Mouse (Mus musculus): ENCODE results near the gene Hoxd8.

The Hoxd8 gene

GRCm38 (mm10) chr2:74733765-74734164 lies 29.4 kb downstream of the Hoxd8 start:
- DNase-seq (ENCODE audit: low read depth, low spot score) = no peak

GRCm38 (mm10) chr2:74734451-74734850 lies 30.0 kb downstream of the Hoxd8 start:
- no peak for DNase-seq (ENCODE audit: low read depth, low spot score)

- no peak for DNase-seq (ENCODE audit: low read depth, low spot score)
These were observed 30.8 kb downstream of the Hoxd8 start for GRCm38 (mm10) chr2:74734996-74735811.

DNA sequence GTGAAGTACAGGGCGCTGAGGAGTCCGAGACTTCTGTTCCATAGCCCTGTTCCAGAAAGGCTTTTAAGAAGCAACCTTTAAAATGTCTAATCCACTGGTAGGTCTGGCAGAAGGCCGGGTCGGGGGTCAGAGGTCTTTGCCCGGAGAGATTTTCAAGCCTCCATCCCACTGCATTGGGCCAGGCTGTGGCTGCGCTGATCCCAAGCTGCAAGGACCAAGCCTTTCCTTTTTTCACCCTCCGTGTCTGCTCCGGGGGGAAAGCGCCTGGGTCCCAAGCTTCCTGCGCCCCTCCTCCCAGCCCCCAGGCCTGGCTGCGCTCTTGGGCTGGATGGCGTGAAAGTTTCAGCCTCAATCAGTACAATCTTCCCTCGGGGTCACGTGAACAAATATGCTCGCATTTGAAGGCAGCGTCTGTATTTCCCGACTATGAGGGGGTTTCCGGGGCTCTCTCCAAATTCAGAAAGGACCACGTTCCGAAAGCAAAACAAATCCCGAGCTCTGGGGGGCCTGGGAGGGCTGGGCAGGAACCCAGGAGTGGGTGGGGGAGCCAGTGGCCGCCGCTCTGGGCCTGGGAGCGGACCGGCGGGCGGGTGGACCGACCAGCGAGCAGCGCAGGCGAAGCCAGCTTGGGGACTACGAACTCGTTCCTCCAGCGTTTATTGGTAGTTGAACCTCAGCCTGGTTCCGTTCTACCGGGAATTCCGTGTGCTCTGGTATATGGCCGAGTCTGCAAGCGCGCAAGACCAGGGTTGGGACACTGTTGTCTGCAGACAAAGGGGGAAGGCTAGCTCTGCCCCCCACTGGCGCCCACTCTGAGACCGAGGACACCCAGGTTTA lies 31.7 kb downstream of the Hoxd8 start:
- DNase-seq (ENCODE audit: low read depth, low spot score) = no peak

DNA sequence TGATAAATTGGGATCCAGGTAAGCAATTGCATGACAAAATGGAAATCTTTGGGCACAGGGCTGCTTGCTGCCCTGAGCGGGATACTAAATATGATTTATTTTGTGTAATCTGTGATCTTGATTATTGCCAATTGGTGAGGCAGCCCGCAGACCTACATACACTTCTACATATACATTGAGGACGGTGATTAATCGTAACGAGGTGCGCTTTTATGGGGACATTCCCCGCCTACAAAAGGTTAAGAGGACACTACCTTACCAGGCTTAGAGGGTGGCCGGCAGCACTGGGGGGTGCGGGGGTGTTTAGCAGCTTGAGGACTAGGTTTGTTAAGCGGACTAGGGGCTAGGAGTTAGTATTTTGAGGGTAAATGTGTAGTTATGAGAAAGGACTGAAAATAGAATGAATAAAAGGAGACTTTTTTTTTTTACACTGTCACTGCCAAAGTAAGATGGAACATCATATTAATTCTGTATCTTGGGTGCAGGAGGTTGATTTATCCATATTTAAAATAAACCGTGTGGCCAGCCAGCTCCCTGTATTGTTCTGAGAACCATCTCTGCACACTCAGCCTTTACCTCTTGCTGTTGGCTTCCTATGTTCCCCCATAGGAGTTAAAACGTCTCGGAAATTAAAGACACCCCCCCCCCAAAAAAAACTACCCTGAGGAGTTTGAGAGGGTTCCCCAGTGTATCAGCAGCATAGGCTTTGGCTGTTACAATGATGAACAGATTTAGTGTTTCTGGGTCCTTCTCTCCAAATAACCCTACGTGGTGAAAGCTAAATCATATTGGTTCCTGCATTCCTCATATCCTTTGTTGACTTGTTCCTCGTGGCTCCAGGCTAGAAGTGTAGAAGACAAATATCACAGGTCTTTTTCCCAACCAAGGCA lies 32.5 kb downstream of the Hoxd8 start:
- DNase-seq (ENCODE audit: low read depth, low spot score) = no peak

- DNase-seq (ENCODE audit: low read depth, low spot score) = no peak
These were observed 33.2 kb downstream of the Hoxd8 start for GRCm38 (mm10) chr2:74737578-74738070.

- no peak for DNase-seq (ENCODE audit: low read depth, low spot score)
These were observed 34.4 kb downstream of the Hoxd8 start for GRCm38 (mm10) chr2:74738623-74739475.

DNA sequence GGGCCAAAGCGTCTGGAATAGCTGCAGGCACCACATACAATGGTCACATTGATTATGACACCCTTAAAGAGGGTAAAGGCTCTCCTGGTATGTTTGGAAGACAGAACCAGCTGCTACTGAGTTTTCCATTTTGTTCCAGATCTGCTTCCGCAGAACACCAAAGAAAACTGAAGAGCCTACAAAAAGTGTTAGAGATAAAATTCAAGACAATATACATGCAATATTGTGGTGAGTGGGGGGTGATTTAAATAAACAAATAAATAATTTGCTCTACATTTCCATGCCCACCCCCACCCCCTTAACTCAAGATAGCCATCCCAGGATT lies 35.0 kb downstream of the Hoxd8 start:
- DNase-seq (ENCODE audit: low read depth, low spot score) = no peak

DNA sequence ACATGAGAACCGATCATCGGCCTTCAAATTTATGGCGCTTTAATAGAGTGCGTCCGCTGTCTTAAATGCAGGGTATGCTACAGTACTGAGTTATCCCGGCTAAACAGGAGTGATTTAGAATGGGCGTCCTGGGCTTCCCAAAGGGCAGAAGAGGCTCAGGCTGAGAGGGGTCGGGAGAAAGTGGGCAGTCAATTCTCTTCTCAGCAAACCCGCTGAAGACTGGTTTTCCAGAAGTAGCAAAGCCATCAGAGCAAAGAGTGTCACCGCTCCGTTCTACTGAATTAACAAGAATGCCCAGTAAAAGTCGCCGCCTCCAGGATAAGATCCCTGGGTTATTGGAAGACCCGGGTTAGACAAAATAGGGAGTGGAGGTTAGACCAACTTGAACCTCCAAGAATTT lies 35.5 kb downstream of the Hoxd8 start:
- DNase-seq (ENCODE audit: low read depth, low spot score) = no peak

DNA sequence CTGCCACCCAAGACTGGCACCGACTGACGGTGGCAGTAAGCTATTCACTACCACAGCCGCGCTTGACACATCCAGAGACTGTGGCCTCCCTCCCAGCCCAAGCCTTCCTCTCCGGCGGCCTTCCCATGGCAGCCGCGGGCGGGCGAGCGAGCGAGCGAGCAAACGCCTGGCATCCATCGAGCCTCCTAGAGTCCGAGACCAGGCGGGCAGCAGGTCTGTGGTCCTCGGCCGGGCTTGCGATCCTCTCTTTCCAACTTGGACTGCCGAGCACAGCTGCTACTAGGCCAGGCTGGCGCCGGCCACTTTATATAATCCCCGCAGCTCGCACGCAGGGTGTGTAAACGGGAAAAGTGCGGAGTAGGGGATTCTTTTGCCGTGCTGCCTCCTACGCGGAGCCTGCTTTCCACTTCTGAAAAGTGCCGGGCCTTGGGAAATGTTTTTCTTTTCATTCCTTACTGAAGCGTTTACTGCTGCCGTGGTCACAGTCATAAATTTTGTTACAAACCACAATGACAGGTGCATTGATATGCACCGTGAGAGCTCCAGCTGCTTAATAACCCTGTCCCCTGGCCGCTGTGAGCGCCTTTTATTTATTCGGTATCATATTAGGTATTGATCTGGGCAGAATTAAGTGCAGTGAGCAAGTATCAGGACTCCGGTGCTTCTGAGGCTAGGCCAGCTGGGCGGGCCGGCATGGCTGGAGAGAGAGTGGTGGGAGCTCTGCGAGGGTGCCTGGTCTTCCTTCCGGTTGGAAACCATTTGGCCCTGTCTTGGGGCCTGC lies 36.1 kb downstream of the Hoxd8 start:
- no peak for DNase-seq (ENCODE audit: low read depth, low spot score)

DNA sequence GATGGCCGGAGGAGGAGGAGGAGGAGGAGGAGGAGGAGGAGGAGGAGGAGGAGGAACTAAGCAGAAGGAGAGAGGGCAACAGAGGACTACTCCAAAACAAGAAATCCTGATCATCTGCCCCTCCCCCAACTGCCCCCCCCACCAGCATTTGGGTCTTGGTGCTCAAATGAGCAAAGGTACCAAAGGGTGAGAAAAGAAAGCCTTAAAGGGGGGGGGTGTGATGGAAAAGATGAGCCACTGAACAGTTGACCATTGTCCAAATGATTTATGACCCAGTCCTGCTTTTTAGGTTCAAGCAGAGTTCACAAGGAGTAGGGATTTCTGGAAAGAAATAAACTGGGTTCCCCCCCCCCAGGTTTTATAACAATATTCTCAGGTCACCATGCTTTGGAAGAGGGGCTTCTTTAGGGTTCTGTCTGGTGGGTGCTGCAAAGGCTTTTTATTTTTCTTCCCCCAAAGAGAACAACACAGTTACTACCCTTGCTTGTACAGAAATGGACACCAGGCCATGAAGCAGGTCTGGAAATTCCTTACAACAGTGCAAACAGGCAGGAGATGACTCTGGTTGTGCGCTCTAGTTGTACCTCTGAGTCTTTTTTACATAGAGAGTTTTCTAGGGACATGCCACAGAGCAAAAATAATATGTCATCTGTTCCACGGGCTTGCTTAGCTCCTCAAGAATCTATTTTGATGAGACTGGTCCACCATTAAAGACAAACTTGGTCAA lies 37.0 kb downstream of the Hoxd8 start:
- no peak for DNase-seq (ENCODE audit: low read depth, low spot score)

GRCm38 (mm10) chr2:74741979-74742277 lies 37.5 kb downstream of the Hoxd8 start:
- DNase-seq (ENCODE audit: low read depth, low spot score) = no peak

- no peak for DNase-seq (ENCODE audit: low read depth, low spot score)
These were observed 41.3 kb downstream of the Hoxd8 start for GRCm38 (mm10) chr2:74745540-74746297.

- no peak for DNase-seq (ENCODE audit: low read depth, low spot score)
These were observed 42.0 kb downstream of the Hoxd8 start for GRCm38 (mm10) chr2:74746298-74746921.

DNA sequence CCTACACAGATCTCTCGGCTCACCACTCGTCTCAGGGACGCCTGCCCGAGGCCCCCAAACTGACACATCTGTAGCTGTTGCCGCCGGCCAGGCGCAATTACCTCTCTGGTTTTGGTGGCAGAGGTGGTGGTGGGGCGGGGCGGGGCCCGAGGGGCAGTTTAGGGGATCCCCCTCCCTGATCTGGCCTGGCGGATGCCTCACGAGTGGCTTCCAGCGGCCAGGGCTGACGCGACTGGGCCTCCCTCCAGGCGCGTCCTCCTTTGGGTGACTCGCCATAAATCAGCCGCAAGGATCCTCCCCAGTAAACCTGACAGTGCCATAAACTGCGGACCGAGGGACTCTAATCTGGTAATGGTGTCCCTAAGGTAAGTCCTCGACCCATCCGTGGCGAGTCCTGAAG lies 42.6 kb downstream of the Hoxd8 start:
- DNase-seq (ENCODE audit: low read depth, low spot score) = no peak

GRCm38 (mm10) chr2:74747661-74748141 lies 43.3 kb downstream of the Hoxd8 start:
- DNase-seq (ENCODE audit: low read depth, low spot score) = no peak

- no peak for DNase-seq (ENCODE audit: low read depth, low spot score)
These were observed 44.1 kb downstream of the Hoxd8 start for GRCm38 (mm10) chr2:74748436-74748995.

All from CD4-positive helper T cell, adult 2 months (primary cell).